Mouse (Mus musculus) neutrophil, adult 5-6 weeks (primary cell): Measurements from ENCODE around the gene Ak2. TPM values are rescaled to one million over a fixed set of nuclear protein-coding genes. Genes with fewer than 3 reads are reported as not detected.

ENCODE experiments used
- ATAC-seq: fragments of 151-379, 151-347 bp; 2 replicates; pipeline ENCODE4 v1.8.0; 2017; ENCODE audit warnings: mild to moderate bottlenecking, moderate TSS enrichment; ENCODE audit not compliant: insufficient number of reproducible peaks, poor library complexity, low FRiP score, severe bottlenecking; ENCODE audit errors: extremely low read depth
- total RNA-seq: library from RNA; stranded (forward); fragments of 200-1000 nt; gene quantifications from 2 replicates; pipeline ENCODE4 v1.2.3, GENCODE M21; 2017

Ak2 gene
- total RNA-seq, 1 experiment from 2014 or later, result 40.5 TPM

DNA sequence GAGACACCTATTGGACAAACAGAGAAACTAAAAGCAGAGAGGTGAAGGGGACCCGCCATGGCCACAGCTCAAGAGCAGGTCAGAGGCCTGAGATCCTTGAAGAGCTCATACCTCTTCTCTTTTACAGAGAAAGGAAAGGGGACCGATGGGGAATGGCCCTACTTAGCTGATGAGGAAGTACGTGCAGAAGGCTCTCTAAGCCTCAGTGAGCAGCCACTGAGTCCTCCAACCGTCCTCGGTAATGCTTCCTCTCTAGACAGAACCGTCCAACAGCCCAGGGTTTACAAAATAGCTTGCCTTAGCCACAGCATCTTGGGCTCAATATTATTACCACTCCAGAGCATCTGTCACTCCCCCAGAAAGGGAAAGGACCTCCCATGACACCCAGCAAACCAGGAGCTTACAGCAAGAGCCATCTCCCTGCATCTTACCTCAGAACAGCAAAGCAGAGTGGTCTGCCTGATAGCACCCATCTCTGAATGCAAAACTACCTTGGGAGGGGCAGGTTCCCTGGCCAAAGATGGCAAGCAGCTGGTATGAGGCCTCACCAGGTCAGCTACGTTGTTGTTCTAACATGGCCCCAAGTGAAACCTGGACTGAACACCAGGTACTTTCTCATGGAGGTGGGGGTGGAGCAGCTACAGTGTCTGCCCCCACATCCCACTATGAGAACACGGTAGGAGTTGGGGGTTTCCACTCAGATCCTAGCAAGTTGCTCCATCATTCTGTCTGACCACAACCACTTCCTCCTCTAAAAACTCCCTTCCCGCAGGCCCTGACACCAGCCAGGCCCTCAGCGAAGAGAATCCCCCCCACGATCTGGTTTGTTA is 40.6 kb downstream of the Ak2 start:
- ATAC-seq, result peak; percentile 51

DNA sequence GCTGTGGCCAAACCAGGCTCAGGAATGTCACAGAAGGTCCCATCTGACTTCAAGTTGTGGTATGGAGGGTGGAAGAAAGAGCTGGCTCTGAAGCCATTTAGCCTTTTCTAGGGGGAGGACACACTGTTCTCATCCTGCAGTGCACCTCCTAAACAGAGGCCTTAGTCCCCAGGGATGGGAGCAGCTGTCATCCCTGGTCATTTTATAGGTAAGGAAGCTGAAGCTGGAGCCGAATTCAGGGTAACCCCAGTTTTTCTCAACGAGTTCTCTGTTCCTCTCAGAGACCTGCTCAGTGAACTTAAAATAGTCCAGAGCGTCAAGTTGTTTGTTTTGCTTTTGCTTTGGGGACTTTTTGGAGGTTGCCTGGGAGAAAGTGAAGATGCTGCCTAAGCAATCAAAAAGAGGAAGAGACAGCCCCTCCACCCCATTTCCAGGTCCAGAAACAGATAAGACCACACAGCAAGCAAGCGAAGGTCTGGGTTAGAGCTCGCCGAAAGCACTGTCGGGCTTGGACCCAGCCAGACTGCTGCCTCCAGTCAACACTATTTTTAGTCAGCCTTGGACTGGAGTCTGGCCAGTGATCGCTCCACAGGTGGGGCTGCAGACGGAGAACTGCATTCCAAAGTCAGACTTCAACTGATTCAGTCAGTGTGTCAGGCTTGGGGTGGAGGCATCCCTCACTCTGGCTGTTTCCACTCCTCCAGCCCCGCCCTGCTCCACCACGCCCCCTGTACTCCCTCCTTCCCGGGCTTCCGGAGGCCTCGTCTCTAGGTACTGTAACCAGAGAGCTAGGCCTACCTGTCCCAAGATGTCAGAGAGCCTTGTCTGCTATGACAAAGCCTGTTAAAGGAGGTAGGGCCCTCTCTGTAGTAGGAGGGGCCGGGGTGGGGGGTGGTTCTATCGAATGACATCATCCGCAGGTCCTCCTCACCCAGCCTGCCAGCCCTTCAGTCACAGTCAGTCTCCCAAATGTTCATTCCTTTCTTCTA is 41.5 kb downstream of the Ak2 start:
- ATAC-seq, result peak; percentile 34

GRCm38 (mm10) chr4:129034224-129034623 is 42.5 kb downstream of the Ak2 start:
- no peak for ATAC-seq

DNA sequence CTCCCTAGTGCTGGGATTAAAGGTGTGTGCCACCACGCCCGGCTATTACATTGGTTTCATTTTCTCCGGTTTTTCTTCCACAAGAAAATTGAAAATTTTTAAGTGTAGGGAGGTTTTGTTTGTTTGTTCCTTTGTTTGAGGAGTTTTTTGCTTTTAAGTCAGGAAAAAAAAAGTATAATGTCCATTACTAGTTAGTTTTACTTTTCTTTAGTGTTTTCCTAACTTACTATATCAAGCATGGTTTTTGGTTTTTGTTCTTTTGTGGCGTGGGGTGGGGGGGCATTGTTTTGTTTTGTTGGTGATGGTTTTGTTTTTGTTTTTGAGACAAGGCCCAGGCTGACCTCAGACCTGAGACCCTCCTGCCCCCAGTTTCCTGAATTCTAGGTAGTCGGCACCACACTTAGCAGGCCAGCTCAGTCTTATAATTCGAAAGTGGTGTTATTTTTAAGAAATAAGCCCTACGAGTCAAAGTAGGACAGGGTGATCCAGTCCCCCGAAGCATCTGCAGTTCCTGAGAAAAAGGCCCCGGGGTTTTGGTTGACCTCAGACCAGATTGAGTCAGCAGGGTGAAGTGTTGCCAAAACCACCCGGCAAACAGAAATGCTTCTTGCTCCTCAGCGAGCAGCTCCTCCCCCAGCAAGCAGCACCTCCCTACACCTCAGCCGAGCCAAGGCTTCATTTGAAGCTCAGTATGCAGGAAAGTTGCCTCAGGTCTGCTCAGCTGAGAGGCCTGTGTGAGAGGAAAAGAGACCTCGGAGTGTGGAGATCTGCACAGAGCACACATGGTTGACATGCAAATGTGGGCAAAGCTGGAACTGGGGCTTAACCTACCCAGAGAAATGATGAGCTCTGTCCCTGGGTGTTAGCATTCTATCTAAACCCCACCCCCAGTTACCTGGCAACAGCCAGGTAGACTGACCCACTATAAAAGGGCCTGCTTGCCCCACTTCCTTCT is 43.2 kb downstream of the Ak2 start:
- ATAC-seq, result peak; percentile 55

DNA sequence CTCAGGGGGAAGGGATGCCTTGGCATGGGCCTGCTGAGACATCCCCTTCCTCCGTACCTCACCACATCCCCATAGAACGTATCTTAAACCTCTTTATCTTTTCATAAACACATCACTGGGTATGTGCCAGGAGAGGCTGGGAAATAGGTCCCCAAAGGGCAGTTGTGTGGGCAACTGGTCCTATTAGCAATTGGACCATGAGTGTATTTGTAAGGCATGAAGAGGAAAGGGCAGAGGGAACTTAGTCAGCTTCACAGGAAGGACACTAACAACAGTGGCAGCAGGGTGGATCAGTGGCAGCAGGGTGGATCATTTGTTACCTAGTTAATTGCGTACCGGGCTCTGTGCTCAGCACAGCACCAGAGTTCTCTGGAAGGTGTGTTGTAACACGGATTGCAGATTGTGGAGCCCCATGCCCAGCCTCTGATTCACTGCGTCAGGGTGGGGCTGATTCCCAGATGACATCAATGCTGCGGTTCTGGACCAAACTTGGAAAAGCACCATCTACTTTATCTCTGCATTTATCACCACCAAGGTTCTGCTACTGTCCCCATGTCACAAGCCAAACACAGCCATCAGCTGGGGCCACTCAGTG is 44.2 kb downstream of the Ak2 start:
- ATAC-seq, result no peak

DNA sequence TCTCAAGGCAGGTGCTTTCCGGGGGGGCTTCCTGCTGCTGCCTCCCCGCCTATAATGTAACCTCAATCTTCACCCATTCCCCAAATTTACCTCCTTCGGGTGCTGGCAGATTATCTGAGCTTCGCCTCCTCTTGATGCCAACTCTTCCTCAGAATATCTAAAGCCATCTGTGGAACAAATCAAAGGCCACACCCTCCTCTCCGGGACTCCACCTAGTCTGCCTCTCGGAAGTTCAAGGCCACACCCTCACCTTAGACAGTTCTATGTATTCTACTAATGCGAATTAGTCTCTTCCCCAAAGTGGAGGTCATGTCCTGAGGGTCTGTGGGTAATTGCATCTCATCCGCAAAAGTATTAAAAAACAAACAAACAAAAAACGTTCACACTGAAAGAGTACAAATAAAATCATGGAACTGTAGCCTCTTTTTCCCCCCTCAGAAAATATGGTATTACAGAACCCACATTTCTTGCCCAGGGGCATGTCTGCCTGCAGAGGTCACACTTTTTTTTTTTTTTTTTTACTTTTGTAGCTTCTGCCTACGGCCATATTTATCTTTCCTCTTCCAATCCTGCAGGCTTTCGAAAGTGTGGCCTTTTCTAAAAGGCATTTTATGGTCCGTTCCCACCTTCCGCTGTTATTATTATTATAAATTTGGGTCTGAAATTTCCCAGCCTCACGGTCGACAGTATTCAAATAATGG is 56.1 kb downstream of the Ak2 start:
- no peak for ATAC-seq

DNA sequence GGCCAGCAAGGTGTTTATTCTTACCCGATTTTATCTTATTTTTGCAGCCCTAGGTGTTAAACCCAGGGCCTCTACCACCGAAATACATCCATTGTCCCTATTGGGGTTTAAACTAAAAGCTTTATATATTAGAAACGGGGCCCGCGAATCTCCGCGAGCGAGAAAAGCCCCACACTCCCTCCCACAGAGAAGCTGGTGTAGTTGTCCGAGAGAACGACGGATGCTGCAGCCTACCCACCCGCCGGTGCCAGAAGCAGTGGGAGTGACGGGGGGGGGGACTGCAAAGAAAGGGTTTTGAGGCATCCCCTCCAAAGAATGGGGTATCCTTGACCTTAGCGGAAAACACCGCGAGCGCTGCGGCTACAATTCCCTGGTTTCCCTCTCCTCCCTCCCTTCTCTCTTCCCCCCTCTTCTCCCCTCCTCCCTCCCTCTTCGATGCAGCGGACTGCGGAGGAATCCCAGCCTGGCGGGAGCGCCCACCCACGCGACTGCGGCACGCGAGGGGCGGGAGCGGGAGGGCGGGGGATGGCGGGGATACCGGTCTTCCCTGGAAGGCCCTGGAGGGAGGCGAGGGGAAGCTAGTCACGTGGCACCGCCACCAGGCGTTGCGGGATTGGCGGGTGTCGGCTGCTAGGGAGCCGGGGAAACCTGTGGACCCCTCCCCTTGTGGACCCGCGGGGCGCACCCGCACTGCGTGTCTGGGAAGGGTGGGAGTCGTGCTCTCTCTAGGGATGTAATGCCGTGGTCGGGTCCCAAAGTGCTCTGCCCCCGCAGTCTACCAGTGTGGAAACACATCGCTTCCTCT is 56.9 kb downstream of the Ak2 start:
- peak; percentile 77 for ATAC-seq

DNA sequence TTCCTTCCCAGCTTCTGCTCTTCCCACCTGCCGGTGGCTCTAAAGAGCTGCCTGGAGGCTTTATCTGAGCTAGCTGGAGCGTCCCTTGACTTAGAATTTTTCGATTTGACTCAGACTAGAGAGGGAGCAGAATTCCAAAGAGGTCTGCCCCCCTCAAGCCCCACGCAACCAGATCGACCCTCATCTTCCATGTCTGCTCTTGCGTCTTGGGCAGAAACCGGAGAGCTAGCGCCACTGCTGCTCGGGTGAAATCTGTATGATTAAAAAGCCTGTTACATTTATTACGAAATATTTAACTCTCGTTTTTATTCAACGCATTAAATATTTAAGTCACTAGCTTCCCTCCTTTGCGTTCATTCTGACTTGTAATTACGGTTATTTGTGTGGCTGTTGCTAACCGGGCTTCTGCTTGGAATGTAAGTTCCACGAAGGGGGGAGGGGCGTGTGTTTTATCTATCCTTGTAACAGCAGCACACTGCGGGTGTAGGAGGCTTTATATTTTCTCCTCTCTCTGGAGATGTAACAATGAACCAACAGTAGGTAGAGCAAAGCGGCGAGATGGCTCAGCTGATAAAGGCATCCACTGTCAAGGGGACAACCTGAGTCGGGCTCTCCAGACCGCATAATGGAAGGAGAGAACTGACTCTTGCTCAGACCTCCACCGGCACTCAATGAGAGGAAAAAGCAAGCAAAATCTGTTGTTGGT is 57.7 kb downstream of the Ak2 start:
- no peak for ATAC-seq

GRCm38 (mm10) chr4:129050365-129050764 is 58.6 kb downstream of the Ak2 start:
- no peak for ATAC-seq

GRCm38 (mm10) chr4:129050901-129051417 is 59.2 kb downstream of the Ak2 start:
- no peak for ATAC-seq

DNA sequence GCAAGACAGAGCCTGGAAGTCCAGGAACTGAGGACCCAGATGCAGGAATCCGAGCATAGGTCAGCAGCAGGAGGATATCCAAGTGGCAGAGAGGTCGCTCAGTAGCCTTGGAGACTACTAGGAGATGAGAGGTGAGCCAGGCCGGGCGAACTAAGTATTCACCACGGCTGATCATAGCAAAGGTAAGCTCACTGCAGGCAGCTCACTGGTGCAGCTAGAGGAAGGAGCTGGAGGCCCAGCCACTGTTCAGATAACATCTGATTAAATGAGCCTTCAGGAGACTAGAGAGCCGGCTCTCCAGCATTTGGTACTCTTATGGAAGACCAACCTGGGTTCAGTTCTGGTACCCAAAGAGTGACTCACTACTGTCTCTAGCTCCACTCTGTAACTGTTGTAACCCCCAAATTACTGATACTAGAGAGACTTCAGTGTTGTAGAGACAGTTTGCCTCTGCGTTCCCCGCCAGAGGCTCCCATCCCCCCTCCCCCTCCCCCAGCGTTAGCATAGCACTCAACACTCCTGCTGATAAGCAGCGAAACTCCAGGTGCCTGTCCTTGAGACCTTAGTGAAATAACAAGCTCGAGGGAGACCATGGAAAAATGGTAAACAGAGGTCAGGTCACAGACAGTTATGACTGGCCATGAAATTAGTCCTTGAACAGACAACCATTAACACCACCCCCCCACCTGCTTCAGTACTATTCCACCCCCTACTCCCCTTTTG is 59.9 kb downstream of the Ak2 start:
- no peak for ATAC-seq

- no peak for ATAC-seq
Observed at GRCm38 (mm10) chr4:129054757-129055156, 63.0 kb downstream of the Ak2 start.

GRCm38 (mm10) chr4:129055562-129055961 is 63.8 kb downstream of the Ak2 start:
- ATAC-seq, result no peak

GRCm38 (mm10) chr4:129057533-129058206 is 65.9 kb downstream of the Ak2 start:
- ATAC-seq, result peak; percentile 56
